Mouse (Mus musculus) CH12.LX (cell line): Measurements from ENCODE around the gene Adgrl3. TPM values are rescaled to one million over a fixed set of nuclear protein-coding genes. Genes with fewer than 3 reads are reported as not detected.

Experiments
- DNase-seq: peaks from one replicate; pipeline ENCODE4 v3.0.0-alpha.2; 2013; ENCODE audit errors: extremely low read depth
- H3K27ac ChIP-seq: 2 replicates; pipeline ENCODE4 v1.5.1; 2012; ENCODE audit warnings: low read depth, mild to moderate bottlenecking, control low read depth, moderate library complexity; ENCODE audit not compliant: insufficient read depth
- H3K27me3 ChIP-seq: replicated peaks from 2 replicates; pipeline ENCODE3; 2012; ENCODE audit warnings: inconsistent platforms
- H3K36me3 ChIP-seq, 2 experiments: replicated peaks in 1 of 2; 2 replicates each; pipeline versions ENCODE3 to v1.6.1; 2012; ENCODE audit warnings: inconsistent platforms in 1 of 2, low read length in 1 of 2, mild to moderate bottlenecking in 1 of 2, mixed read lengths in 1 of 2, moderate library complexity in 1 of 2; ENCODE audit not compliant: control insufficient read depth in 1 of 2, insufficient read depth in 1 of 2
- H3K4me1 ChIP-seq, 2 experiments: 2 replicates each; pipeline ENCODE4 v1.6.1; 2012; ENCODE audit warnings: inconsistent platforms in 1 of 2, moderate library complexity in 1 of 2; ENCODE audit not compliant: insufficient read depth in 2 of 2, control insufficient read depth in 1 of 2
- H3K4me2 ChIP-seq: 2 replicates; pipeline ENCODE4 v1.6.1; 2012; ENCODE audit warnings: low read depth, mild to moderate bottlenecking, control low read depth; ENCODE audit not compliant: poor library complexity, insufficient read depth, severe bottlenecking
- H3K4me3 ChIP-seq, 3 experiments: fragments of 150-350 bp in 1 of 3; sonication (generic) in 1 of 3; replicated peaks in 1 of 3; 2 replicates each; pipeline versions ENCODE3 to v1.5.1; 2011 to 2012; ENCODE audit warnings: low read depth in 2 of 3, low read length in 2 of 3, mild to moderate bottlenecking in 2 of 3, moderate library complexity in 2 of 3, control low read depth in 1 of 3, improper control_type of control experiment in 1 of 3, inconsistent platforms in 1 of 3, mixed read lengths in 1 of 3; ENCODE audit not compliant: poor library complexity in 1 of 3
- H3K79me2 ChIP-seq: replicated peaks from 2 replicates; pipeline ENCODE4 v1.6.1; 2012; ENCODE audit warnings: mild to moderate bottlenecking, moderate library complexity; ENCODE audit not compliant: control insufficient read depth, poor library complexity, insufficient read depth, severe bottlenecking; ENCODE audit errors: extremely low read depth
- H3K9ac ChIP-seq: 2 replicates; pipeline ENCODE4 v1.6.1; 2012; ENCODE audit warnings: low read depth, mild to moderate bottlenecking, control low read depth, moderate library complexity; ENCODE audit not compliant: insufficient read depth
- H3K9me3 ChIP-seq: replicated peaks from 2 replicates; pipeline ENCODE3; 2012; ENCODE audit warnings: low read length, inconsistent platforms, mixed read lengths
- BHLHE40 ChIP-seq: IDR thresholded peaks from 2 replicates; pipeline ENCODE4 v1.6.1; 2011; ENCODE audit warnings: mild to moderate bottlenecking, low read depth, low read length, improper control_type of control experiment
- CHD2 ChIP-seq: IDR thresholded peaks from 2 replicates; pipeline ENCODE4 v1.6.1; 2011; ENCODE audit warnings: low read length, improper control_type of control experiment
- CTCF ChIP-seq, 2 experiments: IDR thresholded peaks in 1 of 2; conservative IDR thresholded peaks in 1 of 2; 2 replicates each; pipeline ENCODE4 v1.5.1; 2011 to 2012; ENCODE audit warnings: low read depth in 2 of 2, low read length in 2 of 2, improper control_type of control experiment in 1 of 2, inconsistent platforms in 1 of 2, mild to moderate bottlenecking in 1 of 2, moderate library complexity in 1 of 2
- ETS1 ChIP-seq: conservative IDR thresholded peaks from 2 replicates; pipeline ENCODE4 v1.6.1; 2012; ENCODE audit warnings: low read depth, mild to moderate bottlenecking, inconsistent platforms, low read length, improper control_type of control experiment, moderate library complexity
- GABPA ChIP-seq: IDR thresholded peaks from 2 replicates; pipeline ENCODE4 v1.6.1; 2012; ENCODE audit warnings: low read depth, low read length, improper control_type of control experiment, inconsistent platforms; ENCODE audit not compliant: insufficient replicate concordance
- HCFC1 ChIP-seq: IDR thresholded peaks from 2 replicates; pipeline ENCODE4 v1.6.1; 2012; ENCODE audit warnings: low read depth, mild to moderate bottlenecking, inconsistent platforms, low read length, improper control_type of control experiment
- IRF4 ChIP-seq: IDR thresholded peaks from 2 replicates; pipeline ENCODE4 v1.6.1; 2014; ENCODE audit warnings: low read depth, mild to moderate bottlenecking, inconsistent platforms, low read length, improper control_type of control experiment
- JUN ChIP-seq: IDR thresholded peaks from 2 replicates; pipeline ENCODE4 v1.6.1; 2011; ENCODE audit warnings: low read depth, mild to moderate bottlenecking, low read length, improper control_type of control experiment, moderate library complexity; ENCODE audit not compliant: insufficient read depth
- KAT2A ChIP-seq: IDR thresholded peaks from 2 replicates; pipeline ENCODE4 v1.6.1; 2012; ENCODE audit warnings: low read length, improper control_type of control experiment, inconsistent platforms; ENCODE audit not compliant: insufficient replicate concordance
- MAFK ChIP-seq: IDR thresholded peaks from 2 replicates; pipeline ENCODE4 v1.6.1; 2011; ENCODE audit warnings: low read length, improper control_type of control experiment; ENCODE audit not compliant: insufficient replicate concordance
- MAZ ChIP-seq: IDR thresholded peaks from 2 replicates; pipeline ENCODE4 v1.6.1; 2012; ENCODE audit warnings: low read depth, mild to moderate bottlenecking, inconsistent platforms, low read length, improper control_type of control experiment, moderate library complexity
- MEF2A ChIP-seq: IDR thresholded peaks from 2 replicates; pipeline ENCODE4 v1.6.1; 2014; ENCODE audit warnings: low read depth, mild to moderate bottlenecking, inconsistent platforms, low read length, improper control_type of control experiment, borderline replicate concordance
- MXI1 ChIP-seq: IDR thresholded peaks from 2 replicates; pipeline ENCODE4 v1.6.1; 2011; ENCODE audit warnings: mild to moderate bottlenecking, low read depth, low read length, improper control_type of control experiment
- NRF1 ChIP-seq: IDR thresholded peaks from 2 replicates; pipeline ENCODE4 v1.6.1; 2014; ENCODE audit warnings: low read depth, mild to moderate bottlenecking, inconsistent platforms, low read length, improper control_type of control experiment, moderate library complexity
- POLR2A ChIP-seq: IDR thresholded peaks from 2 replicates; pipeline ENCODE4 v1.6.1; 2011; ENCODE audit warnings: low read depth, mild to moderate bottlenecking, improper control_type of control experiment, low read length
- TCF12 ChIP-seq: IDR thresholded peaks from 2 replicates; pipeline ENCODE4 v1.6.1; 2014; ENCODE audit warnings: low read depth, mild to moderate bottlenecking, inconsistent platforms, low read length, improper control_type of control experiment
- UBTF ChIP-seq: IDR thresholded peaks from 2 replicates; pipeline ENCODE4 v1.6.1; 2012; ENCODE audit warnings: low read depth, mild to moderate bottlenecking, inconsistent platforms, low read length, improper control_type of control experiment, moderate library complexity
- USF1 ChIP-seq: IDR thresholded peaks from 2 replicates; pipeline ENCODE4 v1.6.1; 2014; ENCODE audit warnings: low read depth, mild to moderate bottlenecking, inconsistent platforms, low read length, improper control_type of control experiment
- USF2 ChIP-seq: conservative IDR thresholded peaks from 2 replicates; pipeline ENCODE4 v1.6.1; 2011; ENCODE audit warnings: low read depth, low read length, improper control_type of control experiment
- ZKSCAN1 ChIP-seq: IDR thresholded peaks from 2 replicates; pipeline ENCODE4 v1.6.1; 2012; ENCODE audit warnings: low read depth, inconsistent platforms, low read length, improper control_type of control experiment, borderline replicate concordance
- ZMIZ1 ChIP-seq: IDR thresholded peaks from 2 replicates; pipeline ENCODE4 v1.6.1; 2012; ENCODE audit warnings: low read depth, mild to moderate bottlenecking, inconsistent platforms, low read length, improper control_type of control experiment
- ZNF384 ChIP-seq: IDR thresholded peaks from 2 replicates; pipeline ENCODE4 v1.6.1; 2012; ENCODE audit warnings: low read depth, low read length, improper control_type of control experiment, inconsistent platforms
- dilution Hi-C: fragments of 300-500 bp; cut with MboI; formaldehyde crosslinking; loops from 2 replicates; pipeline ENCODE4 v1.14.3; 2020; ENCODE audit warnings: low sequenced_read_pairs; ENCODE audit not compliant: extremely low pct_unique_long_range_greater_than_20kb, extremely low pct_ligation_motif_present
- in situ Hi-C: fragments of 300-500 bp; cut with MboI; formaldehyde crosslinking; loops from 3 replicates; pipeline ENCODE4 v1.14.3; 2019; ENCODE audit warnings: low sequenced_read_pairs, low pct_ligation_motif_present, low pct_unique_long_range_greater_than_20kb, mixed read lengths
- polyA plus RNA-seq: library from polyadenylated mRNA; unstranded; fragments of >175 nt; gene quantifications from 2 replicates; pipeline ENCODE4 v1.2.1, GENCODE M21; 2012; ENCODE audit warnings: low read depth; ENCODE audit not compliant: insufficient read length
- total RNA-seq, 2 experiments: library from RNA; depleted of rRNA; stranded (reverse); fragments of 300-350 nt in 1 of 2; fragments of >200 nt in 1 of 2; gene quantifications; 2 replicates each; pipeline ENCODE4 v1.2.3; 2012 to 2014

The Adgrl3 gene
- total and polyA plus RNA-seq, 3 experiments: 0.13 TPM; not detected in 2

GRCm38 (mm10) chr5:81028875-81029274, 8.9 kb downstream of the Adgrl3 start:
- Histone ChIP-seq H3K79me2 (no peaks in the 10 kb centered on the region), H3K9ac (no peak overlapping the region), H3K4me1 (no peaks in the 10 kb centered on the region; a peak in 1 of 4 replicates), H3K9me3 (no peaks in the 10 kb centered on the region), H3K4me2 (no peak overlapping the region), H3K36me3 (no peaks in the 10 kb centered on the region), H3K27me3 (no peaks in the 10 kb centered on the region), H3K4me3 (no peak overlapping the region), H3K27ac (no peak overlapping the region)
- in situ Hi-C loops (no loop called here), dilution Hi-C loops (no loop called here)
- no peak for DNase-seq
- no peak for TF ChIP-seq USF2
- no peak for TF ChIP-seq KAT2A
- no peak for TF ChIP-seq GABPA
- TF ChIP-seq MEF2A: no peak
- no peak for TF ChIP-seq JUN
- TF ChIP-seq ETS1: no peak
- TF ChIP-seq HCFC1: no peak
- no peak for TF ChIP-seq ZNF384
- TF ChIP-seq BHLHE40: no peak
- TF ChIP-seq UBTF: no peak
- TF ChIP-seq USF1: no peak
- TF ChIP-seq MAZ: no peak
- TF ChIP-seq MAFK: no peak
- no peak for TF ChIP-seq ZMIZ1
- no peak for TF ChIP-seq CHD2
- no peak for TF ChIP-seq TCF12

- no peaks in the 10 kb centered on the region for H3K79me2 ChIP-seq
- in situ Hi-C loops (no loop called here), dilution Hi-C loops (no loop called here)
- no peak overlapping the region for H3K27ac ChIP-seq
- H3K36me3 ChIP-seq: no peaks in the 10 kb centered on the region
- H3K9ac ChIP-seq: no peak overlapping the region
- H3K4me2 ChIP-seq: no peak overlapping the region
- H3K27me3 ChIP-seq: no peaks in the 10 kb centered on the region
- H3K9me3 ChIP-seq: no peaks in the 10 kb centered on the region
- no peak for DNase-seq
- no peaks in the 10 kb centered on the region for H3K4me1 ChIP-seq
- no peak overlapping the region for H3K4me3 ChIP-seq
- TF ChIP-seq IRF4 (no peak), ZKSCAN1 (no peak), POLR2A (no peak), CTCF (conservative IDR thresholded peaks at IDR 0.05 in 1 of 2, IDR thresholded peaks at IDR 0.05 in 1 of 2; ENCODE audit: low read depth in 2 of 2, low read length in 2 of 2) (no peak), MAFK (no peak), MXI1 (no peak), NRF1 (no peak), MEF2A (no peak), UBTF (no peak)
Measured at GRCm38 (mm10) chr5:81037091-81037490, 17.2 kb downstream of the Adgrl3 start.
